Mouse (Mus musculus) testis, postnatal 14 days (tissue): Measurements from ENCODE around the gene Glp1r.

Experiments used
- DNase-seq: peaks from one replicate; pipeline ENCODE4 v3.0.0; 2021; ENCODE audit warnings: low spot score

The Glp1r gene

GRCm38 (mm10) chr17:30912536-30912935 is 10.9 kb downstream of the Glp1r start:
- no peak for DNase-seq

- DNase-seq: no peak
These were observed 12.6 kb downstream of the Glp1r start for GRCm38 (mm10) chr17:30914264-30914663.

- no peak for DNase-seq
These were observed 21.9 kb downstream of the Glp1r start for GRCm38 (mm10) chr17:30923566-30923965.

- DNase-seq: no peak
These were observed 29.2 kb downstream of the Glp1r start for GRCm38 (mm10) chr17:30930827-30931226.

GRCm38 (mm10) chr17:30932836-30933235 is 31.2 kb downstream of the Glp1r start:
- no peak for DNase-seq

- DNase-seq: no peak
These were observed 33.7 kb downstream of the Glp1r start for GRCm38 (mm10) chr17:30935301-30935700.

GRCm38 (mm10) chr17:30938554-30938953 is 36.9 kb downstream of the Glp1r start:
- DNase-seq: no peak

GRCm38 (mm10) chr17:30948382-30948781 is 46.8 kb downstream of the Glp1r start:
- no peak for DNase-seq

GRCm38 (mm10) chr17:30950780-30951179 is 49.2 kb downstream of the Glp1r start:
- peak; percentile 25 for DNase-seq

GRCm38 (mm10) chr17:30951600-30951999 is 50.0 kb downstream of the Glp1r start:
- no peak for DNase-seq

GRCm38 (mm10) chr17:30954340-30954739 is 52.7 kb downstream of the Glp1r start, which contains the start of gene Umodl1:
Gene Umodl1 (plus strand): TSS chr17:30954640.
- DNase-seq: no peak

GRCm38 (mm10) chr17:30961936-30962592 is 60.4 kb downstream of the Glp1r start:
- DNase-seq: no peak

GRCm38 (mm10) chr17:30962880-30963279 is 61.3 kb downstream of the Glp1r start:
- DNase-seq: no peak

GRCm38 (mm10) chr17:30969983-30970382 is 68.4 kb downstream of the Glp1r start:
- no peak for DNase-seq

GRCm38 (mm10) chr17:30971877-30972276 is 70.3 kb downstream of the Glp1r start:
- DNase-seq: no peak

GRCm38 (mm10) chr17:30973332-30973731 is 71.7 kb downstream of the Glp1r start:
- DNase-seq: no peak

- DNase-seq: no peak
These were observed 75.7 kb downstream of the Glp1r start for GRCm38 (mm10) chr17:30977290-30977689.

GRCm38 (mm10) chr17:30978556-30978955 is 76.9 kb downstream of the Glp1r start:
- DNase-seq: no peak

GRCm38 (mm10) chr17:30983521-30983920 is 81.9 kb downstream of the Glp1r start:
- no peak for DNase-seq

- DNase-seq: no peak
These were observed 88.6 kb downstream of the Glp1r start for GRCm38 (mm10) chr17:30990254-30990653.
